Mouse (Mus musculus): ENCODE results near the gene Map1s. TPM values are rescaled to one million over a fixed set of nuclear protein-coding genes. Genes with fewer than 3 reads are reported as not detected.

Map1s gene
- polyA plus RNA-seq (2014; fragmentation: Illumina TruSeq; extraction: RNeasy Lipid Tissue Mini Kit (QIAGEN cat#74804); ENCODE audit: low read depth, low replicate concordance): 18.8 TPM

GRCm38 (mm10) chr8:70905831-70906736 is at the start of gene Map1s:
TSS of gene Map1s (plus strand) at chr8:70905932.

GRCm38 (mm10) chr8:70862824-70863641 is 42.7 kb upstream of the Map1s start, which contains the start of gene Kcnn1:
TSS of gene Kcnn1 (minus strand) at chr8:70863258.

DNA sequence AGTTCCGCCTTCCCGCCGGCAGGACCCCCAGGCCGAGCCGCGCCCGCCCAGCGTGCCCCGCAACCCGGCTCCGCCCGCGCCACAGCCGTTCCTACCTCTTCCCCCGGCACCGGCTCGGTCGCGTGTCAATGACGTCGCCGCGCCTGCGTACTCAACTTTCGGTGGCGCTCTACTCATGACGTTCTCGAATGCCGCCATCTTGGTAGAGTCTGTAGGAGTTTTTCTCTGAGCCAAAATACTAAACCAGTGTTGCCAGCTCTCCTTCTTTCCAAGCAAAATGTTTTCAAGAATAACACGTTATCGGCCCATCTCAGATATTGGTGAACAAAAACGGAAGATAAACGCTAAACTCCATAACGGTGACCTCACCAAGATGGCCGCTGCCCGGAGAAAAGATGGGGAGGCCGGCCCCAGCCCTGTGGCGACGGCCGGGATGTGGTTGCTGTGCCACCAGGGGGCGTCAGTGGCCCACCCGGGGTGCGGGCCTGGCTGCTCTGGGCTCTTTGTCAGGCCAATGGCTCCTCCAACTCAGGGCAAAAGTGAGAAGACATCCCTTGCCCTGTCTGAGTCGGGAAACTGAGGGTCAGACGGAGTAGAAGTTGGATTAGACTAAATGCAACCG is 32.3 kb upstream of the Map1s start, which contains the start of gene Ccdc124:
Ccdc124 (minus strand) TSS at position 572 of the 622 bp plus-strand sequence.

GRCm38 (mm10) chr8:70892022-70892895 is 13.5 kb upstream of the Map1s start, which contains the start of gene Slc5a5:
TSS of gene Slc5a5 (minus strand) at chr8:70892757.

GRCm38 (mm10) chr8:70897021-70897680 is 8.6 kb upstream of the Map1s start, which contains the start of gene Rpl18a:
TSS of gene Rpl18a (minus strand) at chr8:70897412.

Other genes starting within 250 kb of the Map1s start
- gene Pgpep1, start 245.5 kb upstream of the Map1s start, polyA plus RNA-seq (2014; fragmentation: Illumina TruSeq; extraction: RNeasy Lipid Tissue Mini Kit (QIAGEN cat#74804); ENCODE audit: low read depth, low replicate concordance): 54.4 TPM
- gene Lsm4, start 232.7 kb upstream of the Map1s start, polyA plus RNA-seq (2014; fragmentation: Illumina TruSeq; extraction: RNeasy Lipid Tissue Mini Kit (QIAGEN cat#74804); ENCODE audit: low read depth, low replicate concordance): 67.6 TPM
- gene Jund, start 207.0 kb upstream of the Map1s start, polyA plus RNA-seq (2014; fragmentation: Illumina TruSeq; extraction: RNeasy Lipid Tissue Mini Kit (QIAGEN cat#74804); ENCODE audit: low read depth, low replicate concordance): 72.1 TPM
- 4.9 TPM for gene Iqcn, start 202.5 kb upstream of the Map1s start, polyA plus RNA-seq (2014; fragmentation: Illumina TruSeq; extraction: RNeasy Lipid Tissue Mini Kit (QIAGEN cat#74804); ENCODE audit: low read depth, low replicate concordance)
- not detected for gene Gm3336, start 187.4 kb upstream of the Map1s start, polyA plus RNA-seq (2014; fragmentation: Illumina TruSeq; extraction: RNeasy Lipid Tissue Mini Kit (QIAGEN cat#74804); ENCODE audit: low read depth, low replicate concordance)
- gene Pde4c, start 182.2 kb upstream of the Map1s start, polyA plus RNA-seq (2014; fragmentation: Illumina TruSeq; extraction: RNeasy Lipid Tissue Mini Kit (QIAGEN cat#74804); ENCODE audit: low read depth, low replicate concordance): 5.3 TPM
- 27.6 TPM for gene Rab3a, start 151.3 kb upstream of the Map1s start, polyA plus RNA-seq (2014; fragmentation: Illumina TruSeq; extraction: RNeasy Lipid Tissue Mini Kit (QIAGEN cat#74804); ENCODE audit: low read depth, low replicate concordance)
- 52.2 TPM for gene Mpv17l2, start 145.0 kb upstream of the Map1s start, polyA plus RNA-seq (2014; fragmentation: Illumina TruSeq; extraction: RNeasy Lipid Tissue Mini Kit (QIAGEN cat#74804); ENCODE audit: low read depth, low replicate concordance)
- gene Pik3r2, start 129.2 kb upstream of the Map1s start, polyA plus RNA-seq (2014; fragmentation: Illumina TruSeq; extraction: RNeasy Lipid Tissue Mini Kit (QIAGEN cat#74804); ENCODE audit: low read depth, low replicate concordance): 38.8 TPM
- gene Mast3, start 100.9 kb upstream of the Map1s start, polyA plus RNA-seq (2014; fragmentation: Illumina TruSeq; extraction: RNeasy Lipid Tissue Mini Kit (QIAGEN cat#74804); ENCODE audit: low read depth, low replicate concordance): 36.3 TPM
- gene Il12rb1, start 97.5 kb upstream of the Map1s start, polyA plus RNA-seq (2014; fragmentation: Illumina TruSeq; extraction: RNeasy Lipid Tissue Mini Kit (QIAGEN cat#74804); ENCODE audit: low read depth, low replicate concordance): 0.74 TPM
- gene Arrdc2, start 66.2 kb upstream of the Map1s start, polyA plus RNA-seq (2014; fragmentation: Illumina TruSeq; extraction: RNeasy Lipid Tissue Mini Kit (QIAGEN cat#74804); ENCODE audit: low read depth, low replicate concordance): 60.9 TPM
- 2.5 TPM for gene Kcnn1, start 42.7 kb upstream of the Map1s start, polyA plus RNA-seq (2014; fragmentation: Illumina TruSeq; extraction: RNeasy Lipid Tissue Mini Kit (QIAGEN cat#74804); ENCODE audit: low read depth, low replicate concordance)
- 39.0 TPM for gene Ccdc124, start 32.0 kb upstream of the Map1s start, polyA plus RNA-seq (2014; fragmentation: Illumina TruSeq; extraction: RNeasy Lipid Tissue Mini Kit (QIAGEN cat#74804); ENCODE audit: low read depth, low replicate concordance)
- gene Slc5a5, start 13.2 kb upstream of the Map1s start, polyA plus RNA-seq (2014; fragmentation: Illumina TruSeq; extraction: RNeasy Lipid Tissue Mini Kit (QIAGEN cat#74804); ENCODE audit: low read depth, low replicate concordance): 0.36 TPM
- 2,052 TPM for gene Rpl18a, start 8.5 kb upstream of the Map1s start, polyA plus RNA-seq (2014; fragmentation: Illumina TruSeq; extraction: RNeasy Lipid Tissue Mini Kit (QIAGEN cat#74804); ENCODE audit: low read depth, low replicate concordance)